Mouse (Mus musculus) lung, postnatal 0 days (tissue): ENCODE measurements around the gene Kdm2b. TPM values are rescaled to one million over a fixed set of nuclear protein-coding genes. Genes with fewer than 3 reads are reported as not detected.
A peak's percentile ranks its signal among the peaks of the same experiment; 100 is the strongest.

Experiments
- ATAC-seq: fragments of 200-750 bp; cut with Nextera tagmentation; 2 replicates; pipeline ENCODE4 v1.8.0; 2017; ENCODE audit warnings: moderate library complexity
- DNase-seq: peaks from one replicate; pipeline ENCODE4 v3.0.0-alpha.2; 2016; ENCODE audit warnings: low spot score
- H3K27ac ChIP-seq: fragments of 300-500 bp; sonication (generic); 2 replicates; pipeline ENCODE4 v1.5.1; 2014; ENCODE audit warnings: antibody characterized with exemption, mild to moderate bottlenecking, low read length, mixed read lengths
- H3K27me3 ChIP-seq: fragments of 300-500 bp; sonication (generic); replicated peaks from 2 replicates; pipeline ENCODE4 v1.6.1; 2014; ENCODE audit warnings: low read length, mixed read lengths; ENCODE audit not compliant: insufficient read depth
- H3K36me3 ChIP-seq: fragments of 300-500 bp; sonication (generic); 2 replicates; pipeline ENCODE4 v1.6.1; 2014; ENCODE audit warnings: low read length, mixed read lengths; ENCODE audit not compliant: insufficient read depth
- H3K4me1 ChIP-seq: fragments of 300-500 bp; sonication (generic); 2 replicates; pipeline ENCODE4 v1.6.1; 2014; ENCODE audit warnings: antibody characterized with exemption, low read depth, low read length, mixed read lengths; ENCODE audit not compliant: insufficient read depth
- H3K4me2 ChIP-seq: fragments of 300-500 bp; sonication (generic); replicated peaks from 2 replicates; pipeline ENCODE4 v1.6.1; 2014; ENCODE audit warnings: low read depth, mild to moderate bottlenecking, low read length, moderate library complexity, mixed read lengths
- H3K4me3 ChIP-seq: fragments of 300-500 bp; sonication (generic); 2 replicates; pipeline ENCODE4 v1.5.1; 2014; ENCODE audit warnings: low read depth, low read length
- H3K9ac ChIP-seq: fragments of 300-500 bp; sonication (generic); replicated peaks from 2 replicates; pipeline ENCODE4 v1.6.1; 2014; ENCODE audit warnings: low read depth, mild to moderate bottlenecking
- H3K9me3 ChIP-seq: fragments of 300-500 bp; sonication (generic); 2 replicates; pipeline ENCODE4 v1.6.1; 2016; ENCODE audit warnings: low read length, mixed read lengths
- CTCF ChIP-seq: IDR thresholded peaks from 2 replicates; pipeline ENCODE4 v1.5.1; 2016; ENCODE audit warnings: antibody characterized with exemption, mild to moderate bottlenecking
- EP300 ChIP-seq: IDR thresholded peaks from 2 replicates; pipeline ENCODE4 v1.6.1; 2016; ENCODE audit warnings: antibody characterized with exemption, mild to moderate bottlenecking, control low read depth
- WGBS: fragments of 180-500 bp; shearing (Covaris S2); extraction: QIAGEN DNeasy Blood & Tissue Kit; methylation state at CpG from one replicate; pipeline ENCODE4 v1.1.7; 2014; 5-methylcytosine and 5-hydroxymethylcytosine counted together
- polyA plus RNA-seq: library from polyadenylated mRNA; unstranded; fragments of >200 nt; fragmentation: Nextera tagmentation; extraction: Ambion mirVana; gene quantifications from 2 replicates; pipeline ENCODE4 v1.2.1, GENCODE M21; 2015

Gene Kdm2b
- polyA plus RNA-seq, 1 experiment from 2014 or later, result 12.2 TPM

DNA sequence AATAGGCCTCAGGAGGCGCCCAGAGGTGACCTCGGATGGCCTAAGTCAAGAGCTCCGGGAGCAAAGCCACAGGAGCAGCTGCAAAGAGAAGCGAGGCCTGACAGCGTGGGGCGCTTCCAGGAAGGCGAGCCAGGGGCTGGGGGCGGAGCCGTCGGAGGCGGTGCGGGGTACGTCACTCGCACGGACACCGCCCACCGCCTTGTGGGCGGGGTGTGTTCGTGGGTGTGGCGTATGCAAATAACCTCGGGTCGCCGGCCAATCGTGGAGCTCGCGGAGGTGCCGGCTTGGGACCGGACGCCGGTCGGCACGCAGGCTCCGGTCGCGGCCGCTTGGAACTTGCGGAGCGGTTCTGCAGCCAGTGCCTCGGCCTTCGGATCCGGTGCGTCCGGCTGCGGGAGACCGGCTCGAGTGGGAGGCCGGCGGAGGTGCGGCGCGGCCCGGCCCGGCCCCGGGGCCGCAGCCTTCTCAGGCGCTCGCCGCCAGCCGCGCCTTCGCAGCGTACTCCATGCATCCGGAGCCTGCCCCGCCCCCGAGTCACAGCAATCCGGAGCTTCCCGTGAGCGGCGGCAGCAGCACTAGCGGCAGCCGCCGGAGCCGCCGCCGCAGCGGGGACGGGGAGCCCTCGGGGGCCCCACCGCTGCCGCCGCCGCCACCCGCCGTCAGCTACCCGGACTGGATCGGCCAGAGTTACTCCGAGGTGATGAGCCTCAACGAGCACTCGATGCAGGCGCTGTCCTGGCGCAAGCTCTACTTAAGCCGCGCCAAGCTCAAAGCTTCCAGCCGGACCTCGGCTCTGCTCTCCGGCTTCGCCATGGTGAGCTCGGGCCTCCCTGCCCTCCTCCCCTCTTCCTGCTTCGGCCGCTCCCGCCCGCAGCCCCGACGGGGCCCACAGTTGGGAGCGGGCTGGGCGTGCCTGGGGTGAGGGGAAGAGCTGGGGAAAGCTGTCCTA is 25.4 kb upstream of the Kdm2b start, which contains the start of gene Orai1:
Gene Orai1 (plus strand): TSS at position 322 of the 949 bp plus-strand sequence.
- 1% methylated on average over 74 of the region's 106 CpGs for WGBS
- no peak for TF ChIP-seq EP300
- TF ChIP-seq CTCF, result peak; percentile 41
- Histone ChIP-seq H3K9ac (peak within 1 kb of the TSS; percentile 76), H3K27me3 (no peaks in the 10 kb centered on the region), H3K4me3 (peak within 1 kb of the TSS; percentile 63), H3K9me3 (no peaks in the 10 kb centered on the region), H3K27ac (peak within 1 kb of the TSS; percentile 96), H3K36me3 (no peaks in the 10 kb centered on the region), H3K4me2 (peak within 1 kb of the TSS; percentile 57), H3K4me1 (peaks cover 22% of the 10 kb centered on the region)
- peak; percentile 93 for ATAC-seq
- peak; percentile 98 for DNase-seq

DNA sequence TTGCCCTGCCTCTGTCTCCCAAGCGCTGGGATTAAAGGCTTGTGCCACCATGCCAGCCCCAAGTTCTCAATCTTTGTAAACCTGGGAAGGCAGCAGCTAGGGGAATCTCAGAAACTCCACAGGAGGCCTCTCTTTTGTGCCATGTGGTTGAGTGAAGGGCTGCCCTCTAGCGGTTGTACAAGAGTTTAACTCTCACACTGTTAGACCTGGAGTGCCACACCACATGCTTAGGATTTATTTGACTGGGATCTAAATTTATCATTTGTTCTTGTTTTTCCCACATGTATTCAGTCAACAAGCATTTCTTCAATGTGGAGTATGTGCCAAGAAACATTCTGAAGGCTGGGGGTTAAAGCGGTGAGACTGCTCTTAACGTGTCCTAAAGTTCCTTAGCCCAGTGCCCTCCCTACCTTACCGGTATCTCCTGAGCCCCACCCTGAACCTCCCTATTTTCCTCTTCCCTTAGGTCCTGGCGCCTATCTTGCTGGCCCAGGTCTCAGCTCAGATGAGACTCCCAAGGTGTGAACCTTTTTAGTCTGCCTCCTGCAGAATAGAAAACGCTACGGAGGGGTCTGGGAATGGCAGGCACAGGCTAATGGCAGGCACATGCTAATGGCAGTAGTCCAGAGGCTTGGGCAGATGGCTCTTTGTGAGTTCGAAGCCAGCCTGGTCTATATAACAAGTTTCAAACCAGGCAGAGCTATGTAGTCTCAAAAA is 24.1 kb upstream of the Kdm2b start:
- no peak overlapping the region for H3K9ac ChIP-seq
- H3K36me3 ChIP-seq, result no peaks in the 10 kb centered on the region
- peak; percentile 94 for DNase-seq
- H3K4me1 ChIP-seq, result peaks cover 16% of the 10 kb centered on the region
- no peak overlapping the region for H3K4me3 ChIP-seq
- ATAC-seq, result no peak
- H3K9me3 ChIP-seq, result no peaks in the 10 kb centered on the region
- no peak overlapping the region for H3K27ac ChIP-seq
- no peak overlapping the region for H3K4me2 ChIP-seq
- no peaks in the 10 kb centered on the region for H3K27me3 ChIP-seq
- 59% methylated on average over 9 of the region's 9 CpGs for WGBS
- TF ChIP-seq EP300 (no peak), CTCF (peak; percentile 86)

DNA sequence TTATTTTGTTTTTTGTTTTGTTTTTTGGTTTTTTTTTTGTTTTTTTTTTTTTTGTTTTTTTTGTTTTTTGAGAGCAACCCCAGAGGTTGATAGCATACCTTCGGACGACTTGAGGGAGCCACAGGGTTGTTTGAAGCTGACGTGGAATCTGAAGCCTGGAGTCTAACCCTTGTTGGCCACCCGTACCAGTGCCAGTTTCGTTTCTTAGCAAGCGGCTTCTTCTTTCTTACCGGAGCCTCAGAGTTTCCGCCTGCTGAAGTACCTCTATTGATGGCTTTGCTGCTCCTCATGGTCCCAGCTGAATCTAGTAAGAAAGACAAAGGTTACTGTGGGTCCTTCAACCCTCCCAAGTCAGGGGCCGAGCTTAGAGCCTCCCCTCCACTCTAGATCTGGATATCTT is 22.1 kb upstream of the Kdm2b start:
- no peak overlapping the region for H3K4me2 ChIP-seq
- peaks cover 4% of the 10 kb centered on the region for H3K4me1 ChIP-seq
- ATAC-seq, result no peak
- TF ChIP-seq CTCF (no peak), EP300 (no peak)
- no peak overlapping the region for H3K9ac ChIP-seq
- no peaks in the 10 kb centered on the region for H3K9me3 ChIP-seq
- H3K4me3 ChIP-seq, result no peak overlapping the region
- H3K36me3 ChIP-seq, result no peaks in the 10 kb centered on the region
- no peaks in the 10 kb centered on the region for H3K27me3 ChIP-seq
- no peak overlapping the region for H3K27ac ChIP-seq
- no peak for DNase-seq
- WGBS, result 95% methylated on average over 9 of the region's 9 CpGs

DNA sequence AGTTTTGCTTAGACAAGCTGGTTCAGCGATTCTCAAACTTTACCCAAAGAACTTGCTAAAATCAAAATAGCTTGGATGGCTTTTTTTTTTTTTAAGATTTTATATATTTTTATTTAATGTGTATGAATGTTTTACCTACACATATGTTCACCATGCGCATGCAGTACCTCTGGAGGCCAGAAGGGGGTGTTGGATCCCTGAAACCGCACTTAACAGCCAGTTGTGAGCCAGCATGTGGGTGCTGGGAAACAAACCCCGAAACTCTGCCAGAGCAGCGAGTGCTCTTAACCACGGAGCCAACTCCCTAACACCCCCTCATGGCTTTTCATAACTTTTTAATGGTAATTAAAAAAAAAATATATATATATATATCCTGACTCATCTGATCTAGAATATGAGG is 21.2 kb upstream of the Kdm2b start:
- H3K9me3 ChIP-seq, result no peaks in the 10 kb centered on the region
- peaks cover 4% of the 10 kb centered on the region for H3K4me1 ChIP-seq
- ATAC-seq (no peak), DNase-seq (no peak)
- TF ChIP-seq CTCF (peak; percentile 56), EP300 (no peak)
- no peaks in the 10 kb centered on the region for H3K36me3 ChIP-seq
- H3K4me2 ChIP-seq, result no peak overlapping the region
- H3K9ac ChIP-seq, result no peak overlapping the region
- WGBS, result 94% methylated on average over 6 of the region's 6 CpGs
- no peaks in the 10 kb centered on the region for H3K27me3 ChIP-seq
- H3K27ac ChIP-seq, result no peak overlapping the region
- no peak overlapping the region for H3K4me3 ChIP-seq

DNA sequence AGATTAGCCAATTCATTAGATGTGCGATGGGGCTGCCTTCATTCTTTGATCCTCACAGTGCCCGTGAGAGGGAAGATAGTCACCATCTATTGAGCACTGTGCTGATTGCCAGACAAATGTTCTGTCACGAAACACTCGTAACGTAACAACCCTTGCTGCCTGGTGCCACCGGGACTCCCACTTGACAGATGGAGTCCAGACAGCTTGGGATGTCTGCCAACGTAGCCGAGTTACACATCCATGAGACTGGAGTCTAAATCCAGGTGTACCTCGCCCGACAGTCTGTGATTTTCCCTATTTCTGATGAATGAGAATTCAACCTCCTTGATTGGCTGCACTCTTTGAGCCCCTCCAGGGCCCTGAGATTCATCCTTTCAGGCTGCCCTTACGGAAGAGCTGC is 20.2 kb upstream of the Kdm2b start:
- Histone ChIP-seq H3K4me3 (no peak overlapping the region), H3K36me3 (no peaks in the 10 kb centered on the region), H3K27ac (no peak overlapping the region), H3K9ac (no peak overlapping the region), H3K4me1 (peaks cover 4% of the 10 kb centered on the region), H3K4me2 (no peak overlapping the region), H3K27me3 (no peaks in the 10 kb centered on the region), H3K9me3 (no peaks in the 10 kb centered on the region)
- no peak for TF ChIP-seq EP300
- TF ChIP-seq CTCF, result no peak
- ATAC-seq (no peak), DNase-seq (no peak)
- WGBS, result 37% methylated on average over 11 of the region's 11 CpGs

DNA sequence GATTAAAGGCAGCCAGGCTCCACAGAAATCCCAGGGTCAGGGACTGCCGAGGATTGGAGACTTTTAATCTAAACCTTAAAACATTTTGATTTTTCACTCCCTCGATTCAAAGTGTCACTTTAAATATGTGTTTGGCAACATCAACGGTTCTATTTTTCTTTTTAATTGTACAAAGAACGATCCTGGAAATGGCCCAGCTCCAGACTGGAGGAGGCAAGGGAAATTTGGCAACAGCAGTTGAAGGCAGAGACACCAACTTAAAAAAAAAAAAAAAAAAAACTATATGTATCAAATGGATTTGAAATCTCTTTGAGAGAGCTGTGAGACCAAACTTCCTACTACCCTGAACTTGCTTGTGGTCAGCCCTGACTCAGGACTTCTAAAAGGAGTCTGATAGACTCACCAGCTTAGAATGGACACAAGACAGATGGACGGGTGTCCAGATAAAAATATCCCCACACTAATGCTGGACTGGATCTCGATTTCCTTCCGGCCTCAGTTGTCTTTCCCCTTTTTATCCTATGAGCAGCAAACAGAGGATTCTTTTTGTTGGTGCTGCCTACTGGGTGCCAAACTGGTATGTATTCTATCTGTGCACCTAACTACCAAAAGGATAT is 19.4 kb upstream of the Kdm2b start:
- no peak overlapping the region for H3K4me3 ChIP-seq
- TF ChIP-seq EP300 (no peak), CTCF (no peak)
- DNase-seq (peak; percentile 23), ATAC-seq (no peak)
- H3K27me3 ChIP-seq, result no peaks in the 10 kb centered on the region
- H3K9ac ChIP-seq, result no peak overlapping the region
- no peak overlapping the region for H3K27ac ChIP-seq
- no peaks in the 10 kb centered on the region for H3K4me1 ChIP-seq
- H3K4me2 ChIP-seq, result no peak overlapping the region
- no peaks in the 10 kb centered on the region for H3K9me3 ChIP-seq
- 51% methylated on average over 7 of the region's 7 CpGs for WGBS
- H3K36me3 ChIP-seq, result no peaks in the 10 kb centered on the region
